Mouse (Mus musculus) liver, embryonic 14.5 days (tissue): ENCODE measurements at regions not wholly inside any gene's neighbourhood (a gene's known extent, or its start where the extent isn't known, plus 50 kb on each side); places are given as distances from the start of the nearest gene placed in this dataset.

Source experiments
- ATAC-seq: fragments of 200-750 bp; cut with Nextera tagmentation; 2 replicates; pipeline ENCODE4 v1.8.0; 2017; ENCODE audit warnings: moderate number of reproducible peaks, mild to moderate bottlenecking, moderate library complexity; ENCODE audit not compliant: insufficient read depth
- DNase-seq, 3 experiments: peaks; one replicate each; pipeline ENCODE4 v3.0.0-alpha.2; 2012 to 2013; ENCODE audit warnings: low read depth in 3 of 3, low spot score in 3 of 3
- H3K27ac ChIP-seq: fragments of 300-500 bp; sonication (generic); 2 replicates; pipeline ENCODE4 v1.5.1; 2014; ENCODE audit warnings: moderate library complexity, mild to moderate bottlenecking, control low read depth, inconsistent platforms
- H3K27me3 ChIP-seq: fragments of 300-500 bp; sonication (generic); 2 replicates; pipeline ENCODE4 v1.6.1; 2014; ENCODE audit warnings: mild to moderate bottlenecking, low read length, moderate library complexity; ENCODE audit not compliant: control insufficient read depth, insufficient read depth
- H3K36me3 ChIP-seq: fragments of 300-500 bp; sonication (generic); replicated peaks from 2 replicates; pipeline ENCODE4 v1.6.1; 2014; ENCODE audit warnings: low read depth; ENCODE audit not compliant: control insufficient read depth, insufficient read depth
- H3K4me1 ChIP-seq, 2 experiments: fragments of 200-500 bp in 1 of 2; fragments of 300-500 bp in 1 of 2; sonication (generic) in 1 of 2; replicated peaks; 2 replicates each; pipeline ENCODE4 v1.6.1; 2012 to 2014; ENCODE audit warnings: antibody characterized with exemption in 1 of 2, inconsistent platforms in 1 of 2, low read length in 1 of 2; ENCODE audit not compliant: control insufficient read depth in 2 of 2, insufficient read depth in 2 of 2
- H3K4me2 ChIP-seq: fragments of 300-500 bp; sonication (generic); 2 replicates; pipeline ENCODE4 v1.6.1; 2014; ENCODE audit warnings: low read depth, mild to moderate bottlenecking, control low read depth, moderate library complexity
- H3K4me3 ChIP-seq, 2 experiments: fragments of 200-500 bp in 1 of 2; fragments of 300-500 bp in 1 of 2; sonication (generic) in 1 of 2; 2 replicates each; pipeline ENCODE4 v1.5.1; 2012 to 2014; ENCODE audit warnings: low read depth in 2 of 2, low read length in 2 of 2, mild to moderate bottlenecking in 2 of 2, control low read depth in 1 of 2, inconsistent platforms in 1 of 2, moderate library complexity in 1 of 2; ENCODE audit not compliant: insufficient read depth in 1 of 2
- H3K9ac ChIP-seq: fragments of 300-500 bp; sonication (generic); replicated peaks from 2 replicates; pipeline ENCODE4 v1.6.1; 2014; ENCODE audit warnings: mild to moderate bottlenecking, control low read depth, moderate library complexity
- H3K9me3 ChIP-seq: fragments of 300-500 bp; sonication (generic); 2 replicates; pipeline ENCODE4 v1.6.1; 2016; ENCODE audit warnings: low read length, mixed read lengths; ENCODE audit not compliant: control insufficient read depth
- CTCF ChIP-seq: IDR thresholded peaks from 2 replicates; pipeline ENCODE4 v1.5.1; 2016; ENCODE audit warnings: antibody characterized with exemption, low read depth, control low read depth
- EP300 ChIP-seq: IDR thresholded peaks from 2 replicates; pipeline ENCODE4 v1.6.1; 2016; ENCODE audit warnings: antibody characterized with exemption, low read depth
- WGBS: fragments of 180-500 bp; shearing (Covaris S2); extraction: QIAGEN DNeasy Blood & Tissue Kit; methylation state at CpG from one replicate; pipeline ENCODE4 v1.1.7; 2014; ENCODE audit not compliant: insufficient replicate concordance; 5-methylcytosine and 5-hydroxymethylcytosine counted together

- ATAC-seq (no peak), DNase-seq (no peak)
- H3K9ac ChIP-seq, result no peak overlapping the region
- no peak overlapping the region for H3K27ac ChIP-seq
- no peak for TF ChIP-seq EP300
- TF ChIP-seq CTCF, result no peak
- 58% methylated on average over 2 of the region's 2 CpGs for WGBS
- no peak overlapping the region for H3K4me2 ChIP-seq
- no peaks in the 10 kb centered on the region for H3K36me3 ChIP-seq
- H3K27me3 ChIP-seq, result no peaks in the 10 kb centered on the region
- no peaks in the 10 kb centered on the region for H3K9me3 ChIP-seq
- no peaks in the 10 kb centered on the region for H3K4me1 ChIP-seq
- no peak overlapping the region for H3K4me3 ChIP-seq
Observed at GRCm38 (mm10) chr19:26318977-26319376, 285.9 kb upstream of the Smarca2 start.

GRCm38 (mm10) chr19:26323682-26324081, 281.2 kb upstream of the Smarca2 start:
- no peaks in the 10 kb centered on the region for H3K9me3 ChIP-seq
- H3K36me3 ChIP-seq, result no peaks in the 10 kb centered on the region
- no peak overlapping the region for H3K27ac ChIP-seq
- no peaks in the 10 kb centered on the region for H3K27me3 ChIP-seq
- WGBS, result 54% methylated on average over 5 of the region's 5 CpGs
- no peak for DNase-seq
- no peak overlapping the region for H3K9ac ChIP-seq
- no peaks in the 10 kb centered on the region for H3K4me1 ChIP-seq
- TF ChIP-seq EP300, result no peak
- no peak for TF ChIP-seq CTCF
- no peak overlapping the region for H3K4me3 ChIP-seq
- H3K4me2 ChIP-seq, result no peak overlapping the region
- no peak for ATAC-seq

GRCm38 (mm10) chr19:26339120-26339519, 265.7 kb upstream of the Smarca2 start:
- H3K27ac ChIP-seq, result no peak overlapping the region
- TF ChIP-seq EP300 (no peak), CTCF (no peak)
- H3K9ac ChIP-seq, result no peak overlapping the region
- H3K4me1 ChIP-seq, result no peaks in the 10 kb centered on the region
- no peaks in the 10 kb centered on the region for H3K9me3 ChIP-seq
- H3K4me2 ChIP-seq, result no peak overlapping the region
- 72% methylated on average over 4 of the region's 4 CpGs for WGBS
- no peaks in the 10 kb centered on the region for H3K36me3 ChIP-seq
- no peak overlapping the region for H3K4me3 ChIP-seq
- no peaks in the 10 kb centered on the region for H3K27me3 ChIP-seq
- ATAC-seq, result no peak
- no peak for DNase-seq

DNA sequence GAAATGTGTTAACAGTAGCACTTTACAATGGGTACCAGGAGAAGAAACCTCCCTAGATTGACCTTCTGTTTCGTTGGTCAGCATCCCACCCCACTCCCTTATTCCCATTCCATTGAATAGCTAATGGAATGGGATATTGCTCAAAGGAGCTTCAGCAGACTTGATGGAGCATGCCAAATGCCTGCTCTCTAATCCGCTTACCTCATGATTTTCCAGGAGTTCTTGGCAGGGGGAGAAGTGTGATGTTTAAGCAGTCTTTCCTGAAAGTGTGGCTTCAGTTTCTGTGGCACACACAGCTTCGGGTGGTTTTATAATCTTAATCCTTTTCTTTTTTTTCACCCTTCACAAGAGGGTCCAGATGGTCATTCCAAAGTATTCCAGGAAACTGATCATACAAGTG, 264.7 kb upstream of the Smarca2 start:
- WGBS, result 43% methylated on average over 3 of the region's 3 CpGs
- Histone ChIP-seq H3K27ac (no peak overlapping the region), H3K9ac (no peak overlapping the region), H3K9me3 (no peaks in the 10 kb centered on the region), H3K27me3 (no peaks in the 10 kb centered on the region), H3K4me3 (no peak overlapping the region), H3K4me1 (no peaks in the 10 kb centered on the region), H3K4me2 (no peak overlapping the region), H3K36me3 (no peaks in the 10 kb centered on the region)
- ATAC-seq (no peak), DNase-seq (no peak)
- TF ChIP-seq EP300, result no peak
- no peak for TF ChIP-seq CTCF

GRCm38 (mm10) chr19:26355054-26355453, 249.8 kb upstream of the Smarca2 start:
- Histone ChIP-seq H3K27ac (no peak overlapping the region), H3K27me3 (no peaks in the 10 kb centered on the region), H3K9me3 (no peaks in the 10 kb centered on the region), H3K4me1 (no peaks in the 10 kb centered on the region), H3K4me2 (no peak overlapping the region), H3K4me3 (no peak overlapping the region), H3K9ac (no peak overlapping the region), H3K36me3 (no peaks in the 10 kb centered on the region)
- no peak for ATAC-seq
- 65% methylated on average over 7 of the region's 7 CpGs for WGBS
- no peak for DNase-seq
- no peak for TF ChIP-seq EP300
- TF ChIP-seq CTCF, result no peak

- no peak for ATAC-seq
- Histone ChIP-seq H3K9ac (no peak overlapping the region), H3K4me3 (no peak overlapping the region), H3K4me1 (no peaks in the 10 kb centered on the region), H3K27ac (no peak overlapping the region), H3K9me3 (no peaks in the 10 kb centered on the region), H3K27me3 (no peaks in the 10 kb centered on the region), H3K36me3 (no peaks in the 10 kb centered on the region), H3K4me2 (no peak overlapping the region)
- DNase-seq, result no peak
- TF ChIP-seq CTCF (no peak), EP300 (no peak)
- 60% methylated on average over 4 of the region's 4 CpGs for WGBS
Observed at GRCm38 (mm10) chr19:26383961-26384381, 220.9 kb upstream of the Smarca2 start.
